Mouse (Mus musculus) heart, embryonic 16.5 days (tissue): ENCODE results near the gene Rasal1. TPM values are rescaled to one million over a fixed set of nuclear protein-coding genes. Genes with fewer than 3 reads are reported as not detected.

Source experiments
- ATAC-seq: fragments of 200-750 bp; cut with Nextera tagmentation; replicated peaks from 2 replicates; pipeline ENCODE4 v1.8.0; 2017; ENCODE audit warnings: moderate number of reproducible peaks; ENCODE audit not compliant: insufficient read depth, low FRiP score; ENCODE audit errors: extremely low read depth
- H3K27ac ChIP-seq: fragments of 300-500 bp; sonication (generic); 2 replicates; pipeline ENCODE4 v1.5.1; 2014; ENCODE audit warnings: mild to moderate bottlenecking, low read length, control low read depth, moderate library complexity
- H3K27me3 ChIP-seq: fragments of 300-500 bp; sonication (generic); 2 replicates; pipeline ENCODE4 v1.6.1; 2014; ENCODE audit warnings: low read length, mixed read lengths; ENCODE audit not compliant: control insufficient read depth, insufficient read depth
- H3K36me3 ChIP-seq: fragments of 300-500 bp; sonication (generic); 2 replicates; pipeline ENCODE4 v1.6.1; 2014; ENCODE audit not compliant: control insufficient read depth, insufficient read depth
- H3K4me1 ChIP-seq: fragments of 300-500 bp; sonication (generic); 2 replicates; pipeline ENCODE4 v1.6.1; 2014; ENCODE audit warnings: low read length, mixed read lengths; ENCODE audit not compliant: control insufficient read depth, insufficient read depth
- H3K4me2 ChIP-seq: fragments of 300-500 bp; sonication (generic); 2 replicates; pipeline ENCODE4 v1.6.1; 2014; ENCODE audit warnings: low read depth, mild to moderate bottlenecking, control low read depth, low read length
- H3K4me3 ChIP-seq: fragments of 300-500 bp; sonication (generic); 2 replicates; pipeline ENCODE4 v1.5.1; 2014; ENCODE audit warnings: mild to moderate bottlenecking, control low read depth, low read length
- H3K9ac ChIP-seq: fragments of 300-500 bp; sonication (generic); 2 replicates; pipeline ENCODE4 v1.6.1; 2014; ENCODE audit warnings: low read length, control low read depth
- H3K9me3 ChIP-seq: fragments of 300-500 bp; sonication (generic); replicated peaks from 2 replicates; pipeline ENCODE4 v1.6.1; 2016; ENCODE audit warnings: low read length; ENCODE audit not compliant: control insufficient read depth
- WGBS: fragments of 180-500 bp; shearing (Covaris S2); extraction: QIAGEN DNeasy Blood & Tissue Kit; methylation state at CpG from one replicate; pipeline ENCODE4 v1.1.7; 2014; 5-methylcytosine and 5-hydroxymethylcytosine counted together
- polyA plus RNA-seq: library from polyadenylated mRNA; unstranded; fragments of >200 nt; fragmentation: Nextera tagmentation; extraction: Ambion mirVana; gene quantifications from 2 replicates; pipeline ENCODE4 v1.2.1, GENCODE M21; 2015

Rasal1 gene
- polyA plus RNA-seq, 1 experiment from 2014 or later = 0.74 TPM

DNA sequence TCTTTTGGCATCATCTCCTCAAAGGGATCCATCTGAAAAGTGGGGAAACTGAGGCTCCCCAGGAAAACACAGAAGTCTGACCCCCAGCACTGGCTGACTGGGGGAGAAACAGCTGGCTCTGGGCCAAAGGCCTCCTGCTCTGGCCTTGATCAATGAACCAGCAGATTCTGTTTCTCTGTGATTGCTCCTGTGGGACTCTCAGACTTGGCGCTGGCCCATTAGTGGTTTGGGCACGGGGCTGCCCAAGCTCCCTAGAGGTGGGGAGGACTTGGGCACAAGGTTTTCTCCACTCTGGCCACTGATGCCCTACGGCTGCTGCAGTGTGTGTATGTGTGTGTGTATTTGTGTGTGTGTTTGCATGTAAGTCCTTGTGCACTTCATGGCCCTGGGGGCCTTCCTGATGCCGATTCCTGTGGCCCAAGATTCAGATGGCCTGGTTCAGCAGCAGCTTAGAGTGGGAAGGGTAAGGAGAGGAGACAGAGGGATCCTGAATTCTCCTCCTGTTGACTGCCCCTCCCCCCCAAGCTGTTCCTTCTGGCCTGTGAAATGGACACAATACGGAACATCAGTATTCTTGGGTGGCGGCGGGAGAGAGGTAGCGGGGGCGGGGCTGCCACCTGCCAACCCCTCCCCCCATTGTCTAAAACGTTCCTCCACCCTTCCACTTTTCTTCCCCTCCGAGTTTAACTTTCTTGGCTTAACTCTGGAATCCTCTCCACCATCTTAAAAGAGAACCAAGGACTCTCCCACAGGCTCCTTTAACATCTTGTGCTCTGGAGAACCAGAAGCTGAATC, 52.6 kb downstream of the Rasal1 start:
- Histone ChIP-seq H3K9ac (no peak overlapping the region), H3K9me3 (no peaks in the 10 kb centered on the region), H3K4me1 (no peaks in the 10 kb centered on the region), H3K36me3 (no peaks in the 10 kb centered on the region), H3K4me3 (no peak overlapping the region), H3K27me3 (peaks cover 54% of the 10 kb centered on the region), H3K27ac (no peak overlapping the region), H3K4me2 (no peak overlapping the region)
- no peak for ATAC-seq
- 66% methylated on average over 11 of the region's 11 CpGs for WGBS

DNA sequence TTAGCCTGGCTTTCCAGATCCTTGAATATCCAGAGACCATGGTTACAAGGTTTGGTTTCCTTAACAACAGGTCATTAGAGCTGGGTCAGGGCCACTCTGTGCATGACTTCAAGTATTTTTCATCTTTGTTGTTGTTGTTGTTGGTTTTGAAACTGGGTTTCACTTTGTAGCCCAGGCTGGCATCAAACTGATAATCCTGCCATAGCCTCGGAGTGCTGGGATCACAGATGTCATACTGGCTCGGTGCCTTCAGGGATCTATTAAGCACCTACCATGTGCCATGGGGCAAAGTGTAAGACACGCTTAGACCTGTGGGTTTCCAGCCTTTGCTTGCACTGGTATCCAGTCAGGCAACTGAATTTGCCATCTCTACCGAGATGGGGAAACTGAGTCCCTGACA, 53.8 kb downstream of the Rasal1 start:
- Histone ChIP-seq H3K9me3 (no peaks in the 10 kb centered on the region), H3K27me3 (peaks cover 52% of the 10 kb centered on the region), H3K9ac (no peak overlapping the region), H3K27ac (no peak overlapping the region), H3K4me1 (peaks cover 3% of the 10 kb centered on the region; the same call in 1 of the 2 replicates), H3K4me3 (no peak overlapping the region), H3K4me2 (no peak overlapping the region), H3K36me3 (no peaks in the 10 kb centered on the region)
- 76% methylated on average over 4 of the region's 4 CpGs for WGBS
- ATAC-seq = no peak

DNA sequence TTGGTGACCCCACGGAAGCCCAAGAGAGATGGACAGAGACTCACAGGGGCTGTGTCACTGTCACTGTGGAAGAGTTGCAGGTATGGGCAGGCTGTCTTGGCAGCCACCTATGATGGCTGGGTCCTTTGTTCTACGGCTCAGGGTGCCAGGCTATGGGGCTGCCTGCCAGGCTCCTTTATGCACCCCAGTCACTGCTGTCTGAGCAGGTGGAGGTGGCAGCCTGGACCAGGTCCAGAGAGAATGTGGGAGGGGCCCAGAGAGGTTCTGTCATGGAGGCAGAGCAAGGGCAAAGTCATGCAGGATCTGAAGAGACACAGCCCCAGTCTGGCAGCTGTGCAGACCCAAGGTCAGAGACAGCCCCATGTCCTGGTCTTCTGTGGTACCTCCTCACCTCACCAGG, 54.4 kb downstream of the Rasal1 start:
- no peak overlapping the region for H3K4me2 ChIP-seq
- WGBS = 87% methylated on average over 2 of the region's 2 CpGs
- H3K36me3 ChIP-seq = no peaks in the 10 kb centered on the region
- H3K4me1 ChIP-seq = peaks cover 3% of the 10 kb centered on the region; the same call in 1 of the 2 replicates
- H3K27ac ChIP-seq = no peak overlapping the region
- ATAC-seq = no peak
- no peak overlapping the region for H3K4me3 ChIP-seq
- H3K9me3 ChIP-seq = no peaks in the 10 kb centered on the region
- H3K9ac ChIP-seq = no peak overlapping the region
- peaks cover 53% of the 10 kb centered on the region for H3K27me3 ChIP-seq

DNA sequence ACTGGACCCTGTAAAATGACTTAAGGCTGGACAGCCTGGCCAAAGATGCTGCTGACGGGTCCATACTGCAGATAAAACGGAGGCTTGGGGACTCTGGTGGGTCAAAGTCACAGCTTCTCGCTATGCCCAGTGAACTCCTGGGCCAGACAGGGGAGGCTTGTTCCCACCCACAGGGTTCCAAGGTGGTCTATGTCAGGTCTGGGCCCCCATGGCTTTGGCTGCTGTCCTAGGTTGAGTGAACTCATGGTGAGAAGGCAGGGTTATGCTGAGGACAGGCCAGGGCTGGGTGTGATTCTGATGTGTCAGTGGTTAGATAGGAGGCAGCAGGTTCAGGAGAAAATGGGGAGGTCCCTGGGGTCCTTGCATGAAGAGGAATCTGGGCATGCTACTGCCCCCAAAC, 55.0 kb downstream of the Rasal1 start:
- Histone ChIP-seq H3K4me1 (peaks cover 3% of the 10 kb centered on the region; the same call in 1 of the 2 replicates), H3K27me3 (peaks cover 55% of the 10 kb centered on the region)
- 75% methylated on average over 3 of the region's 3 CpGs for WGBS

DNA sequence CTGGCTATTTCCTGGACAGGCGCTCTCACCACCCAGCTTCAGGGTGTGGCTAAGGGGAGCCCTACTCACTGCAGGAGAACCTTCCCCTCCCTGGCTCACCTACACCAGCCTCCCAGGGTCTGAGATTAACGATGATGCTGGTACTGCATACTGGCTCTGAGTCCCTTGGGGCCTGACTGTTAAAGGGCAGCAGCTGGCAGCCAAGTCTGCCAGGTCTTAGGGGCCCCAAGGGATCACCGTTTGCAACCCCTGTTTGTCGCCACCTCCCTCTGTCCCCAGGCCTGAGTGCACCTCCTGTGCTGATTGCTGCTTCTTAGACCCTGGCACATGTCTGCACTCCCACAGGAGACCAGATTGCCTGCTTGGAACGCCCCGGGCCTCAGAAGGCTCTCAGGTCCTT, 55.8 kb downstream of the Rasal1 start:
- Histone ChIP-seq H3K27ac (no peak overlapping the region), H3K36me3 (no peaks in the 10 kb centered on the region), H3K4me1 (peaks cover 3% of the 10 kb centered on the region; the same call in 1 of the 2 replicates), H3K4me3 (no peak overlapping the region), H3K4me2 (no peak overlapping the region), H3K9ac (no peak overlapping the region), H3K27me3 (peaks cover 56% of the 10 kb centered on the region), H3K9me3 (no peaks in the 10 kb centered on the region)
- WGBS = 46% methylated on average over 6 of the region's 6 CpGs
- no peak for ATAC-seq

More for the DNA sequence above, 55.0 kb downstream of the Rasal1 start:
- Histone ChIP-seq H3K4me2 (no peak overlapping the region), H3K27ac (no peak overlapping the region), H3K9ac (no peak overlapping the region), H3K4me3 (no peak overlapping the region), H3K9me3 (no peaks in the 10 kb centered on the region), H3K36me3 (no peaks in the 10 kb centered on the region)
- no peak for ATAC-seq

DNA sequence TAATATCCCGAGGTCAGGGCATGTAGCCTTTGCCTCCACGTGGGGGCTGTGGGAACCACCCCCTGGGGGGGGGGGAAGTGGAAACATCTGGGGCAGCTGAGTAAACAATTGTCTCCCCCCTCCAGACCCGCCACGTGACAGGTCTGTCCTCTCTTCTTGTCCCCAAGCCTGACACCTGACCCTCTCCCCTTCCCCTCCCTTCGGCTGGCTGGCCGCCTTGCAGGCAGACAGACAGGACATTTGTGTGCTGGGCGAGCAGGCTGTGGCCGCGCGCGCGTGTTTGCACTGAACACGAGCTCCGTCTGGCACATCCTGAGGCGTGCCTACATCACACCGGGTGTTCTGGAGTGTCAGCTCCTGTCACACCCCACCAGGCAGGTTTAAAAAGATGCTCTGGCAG, 57.9 kb downstream of the Rasal1 start:
- no peak overlapping the region for H3K9ac ChIP-seq
- no peak overlapping the region for H3K4me2 ChIP-seq
- peaks cover 11% of the 10 kb centered on the region for H3K4me1 ChIP-seq
- no peak for ATAC-seq
- no peak overlapping the region for H3K4me3 ChIP-seq
- no peaks in the 10 kb centered on the region for H3K36me3 ChIP-seq
- H3K9me3 ChIP-seq = no peaks in the 10 kb centered on the region
- H3K27me3 ChIP-seq = peaks cover 59% of the 10 kb centered on the region
- H3K27ac ChIP-seq = no peak overlapping the region
- WGBS = 11% methylated on average over 16 of the region's 16 CpGs

DNA sequence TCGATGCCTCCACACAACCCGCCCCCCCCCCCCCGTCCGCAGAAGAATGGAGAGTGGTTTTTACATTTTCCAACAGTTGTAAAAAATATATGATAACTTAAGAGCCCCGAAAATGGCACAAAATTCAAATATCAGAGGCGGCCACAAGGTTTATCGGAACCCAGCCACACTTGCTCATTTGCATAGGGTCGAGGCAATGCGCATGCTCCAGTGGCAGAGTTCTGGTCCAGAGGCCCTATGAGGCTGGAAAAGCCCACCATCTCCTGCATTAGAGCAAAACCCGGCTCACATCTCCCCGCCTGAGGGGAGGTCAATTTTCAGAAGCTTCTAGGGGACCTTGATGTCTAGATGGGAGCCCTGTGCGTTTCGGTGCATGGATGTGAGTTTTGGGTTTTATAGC, 58.4 kb downstream of the Rasal1 start:
- Histone ChIP-seq H3K27me3 (peaks cover 63% of the 10 kb centered on the region), H3K9ac (no peak overlapping the region), H3K4me2 (no peak overlapping the region)

DNA sequence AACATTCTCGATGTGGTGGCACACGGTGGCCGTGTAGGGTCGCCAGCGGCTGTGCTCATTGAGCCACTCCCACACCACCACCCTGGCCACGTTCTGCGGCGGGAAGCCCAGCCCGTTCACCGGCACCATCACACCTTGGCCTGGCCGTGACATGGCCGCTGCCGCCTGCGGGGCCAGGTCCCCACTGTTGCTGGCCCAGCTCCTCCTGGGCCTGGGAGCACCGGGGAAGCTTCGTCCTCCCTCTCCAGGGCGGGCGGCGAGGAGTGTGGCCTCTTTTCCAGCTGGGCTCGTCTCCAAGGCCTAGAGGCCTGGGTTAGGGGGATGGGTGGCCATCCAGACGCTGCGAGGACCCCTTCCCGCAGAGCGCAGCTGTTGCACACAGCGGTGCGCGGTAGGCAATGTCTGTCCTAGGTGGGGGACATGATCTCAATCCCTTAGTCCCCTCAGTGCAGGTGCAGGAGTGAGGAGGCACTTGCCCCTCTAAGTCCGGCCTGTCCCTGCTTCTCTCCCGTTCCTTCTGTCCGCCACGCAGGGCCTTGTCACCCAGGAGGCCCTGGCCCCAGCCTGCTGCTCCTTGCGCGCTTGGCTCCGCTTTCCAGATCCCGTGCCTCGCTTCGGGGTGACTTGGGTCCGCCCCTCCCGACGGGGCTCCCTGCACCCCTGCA, 61.7 kb downstream of the Rasal1 start:
- H3K27me3 ChIP-seq = peaks cover 83% of the 10 kb centered on the region
- H3K4me2 ChIP-seq = peak overlapping the region; percentile 66
- H3K9ac ChIP-seq = peak overlapping the region; percentile 57
- H3K4me3 ChIP-seq = peak overlapping the region; percentile 52
- no peaks in the 10 kb centered on the region for H3K36me3 ChIP-seq
- 2% methylated on average over 40 of the region's 40 CpGs for WGBS
- no peak overlapping the region for H3K27ac ChIP-seq
- H3K9me3 ChIP-seq = no peaks in the 10 kb centered on the region
- peaks cover 11% of the 10 kb centered on the region for H3K4me1 ChIP-seq
- ATAC-seq = no peak

More for the DNA sequence above, 58.4 kb downstream of the Rasal1 start:
- no peak for ATAC-seq
- no peaks in the 10 kb centered on the region for H3K36me3 ChIP-seq
- no peak overlapping the region for H3K4me3 ChIP-seq
- no peak overlapping the region for H3K27ac ChIP-seq
- 46% methylated on average over 13 of the region's 13 CpGs for whole genome bisulfite sequencing
- H3K9me3 ChIP-seq = no peaks in the 10 kb centered on the region
- H3K4me1 ChIP-seq = peaks cover 11% of the 10 kb centered on the region

DNA sequence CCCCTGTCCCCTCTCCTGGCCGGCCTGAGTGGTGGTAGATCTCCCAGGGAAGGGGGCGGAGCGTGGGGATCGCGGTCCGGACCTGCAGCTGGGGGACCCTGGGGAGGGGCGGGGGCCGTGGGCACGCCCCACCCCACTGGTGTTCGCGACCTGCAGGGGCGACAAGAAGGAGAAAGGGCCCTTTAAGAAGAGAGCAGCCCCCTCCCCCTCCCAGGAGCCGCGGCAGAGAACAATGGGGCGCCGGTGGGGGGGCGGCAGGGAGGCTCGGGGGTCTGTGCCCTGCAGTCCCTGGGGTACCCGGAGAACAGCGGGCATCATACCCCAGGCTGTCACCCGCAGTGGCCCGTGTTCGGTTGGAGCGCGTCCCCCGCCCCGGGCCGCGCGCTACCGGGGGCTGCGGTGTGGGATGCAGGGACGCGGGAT, 62.2 kb downstream of the Rasal1 start:
- no peak overlapping the region for H3K27ac ChIP-seq
- H3K27me3 ChIP-seq = peaks cover 82% of the 10 kb centered on the region
- no peaks in the 10 kb centered on the region for H3K9me3 ChIP-seq
- peaks cover 11% of the 10 kb centered on the region for H3K4me1 ChIP-seq
- ATAC-seq = no peak; the same call in 1 of the 2 replicates
- H3K4me2 ChIP-seq = peak overlapping the region; percentile 66
- peak overlapping the region; percentile 52 for H3K4me3 ChIP-seq
- H3K36me3 ChIP-seq = no peaks in the 10 kb centered on the region
- 2% methylated on average over 31 of the region's 34 CpGs for WGBS
- H3K9ac ChIP-seq = peak overlapping the region; percentile 57
